Mouse (Mus musculus): ENCODE results near the gene Cox6a1.

DNA sequence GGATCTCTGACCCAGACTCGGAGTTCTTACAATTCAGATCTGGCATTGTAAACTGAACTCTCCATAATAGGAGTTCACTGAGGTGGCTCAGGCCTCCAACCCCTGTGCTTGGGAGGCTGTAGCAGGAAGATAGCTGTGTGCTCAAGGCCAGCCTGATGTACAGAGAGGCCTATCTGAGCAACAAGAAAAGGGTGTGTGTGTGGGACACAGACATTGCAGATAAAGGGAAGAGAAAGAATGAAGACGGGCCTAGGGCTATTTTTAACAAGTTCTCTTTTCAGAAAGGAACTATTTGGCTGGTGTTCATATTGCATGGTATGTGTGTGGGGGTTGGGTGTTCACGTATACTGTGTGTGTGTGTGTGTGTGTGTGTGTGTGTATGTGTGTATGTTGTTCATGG, 15.2 kb downstream of the Cox6a1 start:
- no peak for TF ChIP-seq CTCF (IDR thresholded peaks at IDR 0.05; ENCODE audit: borderline replicate concordance, insufficient read depth, low read length)
- no peak for TF ChIP-seq POLR2A (IDR thresholded peaks at IDR 0.05; ENCODE audit: low read depth, low read length)
